Mouse (Mus musculus): ENCODE results near the gene Fkbp8. TPM values are rescaled to one million over a fixed set of nuclear protein-coding genes. Genes with fewer than 3 reads are reported as not detected.

Gene Fkbp8
- total and polyA plus RNA-seq, 3 experiments, result 116 to 179 (median 135) TPM

GRCm38 (mm10) chr8:70487993-70488796 is 39.3 kb upstream of the Fkbp8 start:
- Histone ChIP-seq H3K4me1 (ENCODE audit: control insufficient read depth, insufficient read depth, low read length) (peaks cover 6% of the 10 kb centered on the region), H3K4me3 (peak overlapping the region; percentile 47), H3K79me2 (replicated peaks; ENCODE audit: control insufficient read depth, insufficient read depth, low read length) (no peaks in the 10 kb centered on the region), H3K36me3 (ENCODE audit: control insufficient read depth, insufficient read depth, low read length) (no peaks in the 10 kb centered on the region), H3K9ac (ENCODE audit: low read depth, low read length) (peak overlapping the region; percentile 23; the same call in 1 of the 2 replicates), H3K27ac (no peak overlapping the region), H3K27me3 (ENCODE audit: control insufficient read depth, insufficient read depth, low read length) (peaks cover 25% of the 10 kb centered on the region)
- WGBS, result 6% methylated on average over 55 of the region's 55 CpGs
- intact Hi-C loops (cut with DNase I), result no loop called here
- TF ChIP-seq CTCF (IDR thresholded peaks at IDR 0.05), result no peak
- TF ChIP-seq EP300 (IDR thresholded peaks at IDR 0.05; ENCODE audit: insufficient read depth, low read depth, low read length), result no peak
- TF ChIP-seq POLR2A (IDR thresholded peaks at IDR 0.05; ENCODE audit: insufficient read depth, low read depth, low read length), result no peak
- no peak for DNase-seq

GRCm38 (mm10) chr8:70488931-70489470 is 38.5 kb upstream of the Fkbp8 start:
- TF ChIP-seq CTCF (IDR thresholded peaks at IDR 0.05), result no peak
- TF ChIP-seq POLR2A (IDR thresholded peaks at IDR 0.05; ENCODE audit: insufficient read depth, low read depth, low read length), result no peak
- TF ChIP-seq EP300 (IDR thresholded peaks at IDR 0.05; ENCODE audit: insufficient read depth, low read depth, low read length), result no peak
- H3K27ac ChIP-seq, result no peak overlapping the region
- intact Hi-C loops (cut with DNase I), result no loop called here
- no peaks in the 10 kb centered on the region for H3K36me3 ChIP-seq (ENCODE audit: control insufficient read depth, insufficient read depth, low read length)
- no peak for DNase-seq
- no peak overlapping the region for H3K9ac ChIP-seq (ENCODE audit: low read depth, low read length)
- H3K4me3 ChIP-seq, result peak overlapping the region; percentile 39
- no peaks in the 10 kb centered on the region for H3K79me2 ChIP-seq (replicated peaks; ENCODE audit: control insufficient read depth, insufficient read depth, low read length)
- H3K27me3 ChIP-seq (ENCODE audit: control insufficient read depth, insufficient read depth, low read length), result peaks cover 33% of the 10 kb centered on the region
- peaks cover 6% of the 10 kb centered on the region for H3K4me1 ChIP-seq (ENCODE audit: control insufficient read depth, insufficient read depth, low read length)
- 9% methylated on average over 14 of the region's 14 CpGs for WGBS

GRCm38 (mm10) chr8:70489576-70489975 is 37.9 kb upstream of the Fkbp8 start:
- intact Hi-C loops (cut with DNase I), result no loop called here
- peak overlapping the region; percentile 39 for H3K4me3 ChIP-seq
- H3K79me2 ChIP-seq (replicated peaks; ENCODE audit: control insufficient read depth, insufficient read depth, low read length), result no peaks in the 10 kb centered on the region
- H3K9ac ChIP-seq (ENCODE audit: low read depth, low read length), result 0 out of 2 replicates have a peak overlapping the region, but pooled peaks have one; percentile 4
- 4% methylated on average over 37 of the region's 41 CpGs for WGBS
- H3K36me3 ChIP-seq (ENCODE audit: control insufficient read depth, insufficient read depth, low read length), result no peaks in the 10 kb centered on the region
- peaks cover 35% of the 10 kb centered on the region for H3K27me3 ChIP-seq (ENCODE audit: control insufficient read depth, insufficient read depth, low read length)
- peaks cover 6% of the 10 kb centered on the region for H3K4me1 ChIP-seq (ENCODE audit: control insufficient read depth, insufficient read depth, low read length)
- no peak for DNase-seq
- H3K27ac ChIP-seq, result no peak overlapping the region
- TF ChIP-seq POLR2A (IDR thresholded peaks at IDR 0.05; ENCODE audit: insufficient read depth, low read depth, low read length) (no peak), CTCF (IDR thresholded peaks at IDR 0.05) (no peak), EP300 (IDR thresholded peaks at IDR 0.05; ENCODE audit: insufficient read depth, low read depth, low read length) (no peak)

GRCm38 (mm10) chr8:70490061-70490879 is 37.3 kb upstream of the Fkbp8 start:
- Histone ChIP-seq H3K4me3 (no peak overlapping the region), H3K9ac (ENCODE audit: low read depth, low read length) (no peak overlapping the region), H3K79me2 (replicated peaks; ENCODE audit: control insufficient read depth, insufficient read depth, low read length) (no peaks in the 10 kb centered on the region), H3K27me3 (ENCODE audit: control insufficient read depth, insufficient read depth, low read length) (peaks cover 35% of the 10 kb centered on the region), H3K4me1 (ENCODE audit: control insufficient read depth, insufficient read depth, low read length) (peaks cover 6% of the 10 kb centered on the region), H3K36me3 (ENCODE audit: control insufficient read depth, insufficient read depth, low read length) (no peaks in the 10 kb centered on the region), H3K27ac (no peak overlapping the region)
- TF ChIP-seq EP300 (IDR thresholded peaks at IDR 0.05; ENCODE audit: insufficient read depth, low read depth, low read length) (no peak), POLR2A (IDR thresholded peaks at IDR 0.05; ENCODE audit: insufficient read depth, low read depth, low read length) (no peak), CTCF (IDR thresholded peaks at IDR 0.05) (no peak)
- intact Hi-C loops (cut with DNase I), result no loop called here
- DNase-seq, result no peak
- 38% methylated on average over 10 of the region's 10 CpGs for WGBS

- DNase-seq, result no peak
Measured at GRCm38 (mm10) chr8:70490880-70491495, 36.5 kb upstream of the Fkbp8 start.

More at GRCm38 (mm10) chr8:70490880-70491495, 36.5 kb upstream of the Fkbp8 start:
- Histone ChIP-seq H3K36me3 (ENCODE audit: control insufficient read depth, insufficient read depth, low read length) (no peaks in the 10 kb centered on the region), H3K27ac (no peak overlapping the region), H3K4me1 (ENCODE audit: control insufficient read depth, insufficient read depth, low read length) (peaks cover 6% of the 10 kb centered on the region), H3K27me3 (ENCODE audit: control insufficient read depth, insufficient read depth, low read length) (peaks cover 35% of the 10 kb centered on the region), H3K9ac (ENCODE audit: low read depth, low read length) (no peak overlapping the region), H3K4me3 (no peak overlapping the region), H3K79me2 (replicated peaks; ENCODE audit: control insufficient read depth, insufficient read depth, low read length) (no peaks in the 10 kb centered on the region)
- TF ChIP-seq POLR2A (IDR thresholded peaks at IDR 0.05; ENCODE audit: insufficient read depth, low read depth, low read length) (no peak), EP300 (IDR thresholded peaks at IDR 0.05; ENCODE audit: insufficient read depth, low read depth, low read length) (no peak), CTCF (IDR thresholded peaks at IDR 0.05) (no peak)
- intact Hi-C loops (cut with DNase I), result no loop called here
- WGBS, result 17% methylated on average over 20 of the region's 20 CpGs
